Mouse (Mus musculus): Measurements from ENCODE around the gene Brd1.
"Not testable (repeated sequence)": the region's sequence is repeated elsewhere in the genome, so short reads cannot be mapped to it uniquely, and the experiment has no call there.

Brd1 gene

GRCm38 (mm10) chr15:88733834-88734571, at the start of gene Brd1:
Brd1 (minus strand) TSS chr15:88734233.
- peak; percentile 39 for DNase-seq (ENCODE audit: low read depth, low spot score)

- not testable (repeated sequence) for DNase-seq (ENCODE audit: low read depth, low spot score)
Observed at GRCm38 (mm10) chr15:88774630-88775029, 40.6 kb upstream of the Brd1 start.

- DNase-seq (ENCODE audit: low read depth, low spot score) = no peak
Observed at GRCm38 (mm10) chr15:88768537-88768936, 34.5 kb upstream of the Brd1 start.

- DNase-seq (ENCODE audit: low read depth, low spot score) = not testable (repeated sequence)
Observed at GRCm38 (mm10) chr15:88766139-88766538, 32.1 kb upstream of the Brd1 start.

- no peak for DNase-seq (ENCODE audit: low read depth, low spot score)
Observed at GRCm38 (mm10) chr15:88761551-88761950, 27.5 kb upstream of the Brd1 start.

GRCm38 (mm10) chr15:88758061-88758460, 24.0 kb upstream of the Brd1 start:
- no peak for DNase-seq (ENCODE audit: low read depth, low spot score)

- no peak for DNase-seq (ENCODE audit: low read depth, low spot score)
Observed at GRCm38 (mm10) chr15:88755761-88756160, 21.7 kb upstream of the Brd1 start.

- DNase-seq (ENCODE audit: low read depth, low spot score) = no peak
Observed at GRCm38 (mm10) chr15:88754896-88755295, 20.9 kb upstream of the Brd1 start.

- DNase-seq (ENCODE audit: low read depth, low spot score) = no peak
Observed at GRCm38 (mm10) chr15:88752403-88752733, 18.3 kb upstream of the Brd1 start.

- DNase-seq (ENCODE audit: low read depth, low spot score) = no peak
Observed at GRCm38 (mm10) chr15:88751564-88752402, 17.8 kb upstream of the Brd1 start, which contains the start of gene Zbed4. Zbed4 (plus strand) TSS chr15:88751660.

- DNase-seq (ENCODE audit: low read depth, low spot score) = peak; percentile 100
Observed at GRCm38 (mm10) chr15:88750677-88751563, 16.9 kb upstream of the Brd1 start.

- no peak for DNase-seq (ENCODE audit: low read depth, low spot score)
Observed at GRCm38 (mm10) chr15:88750032-88750431, 16.0 kb upstream of the Brd1 start.

GRCm38 (mm10) chr15:88749617-88750016, 15.6 kb upstream of the Brd1 start:
- DNase-seq (ENCODE audit: low read depth, low spot score) = not testable (repeated sequence)

GRCm38 (mm10) chr15:88745926-88746325, 11.9 kb upstream of the Brd1 start:
- DNase-seq (ENCODE audit: low read depth, low spot score) = no peak

- no peak for DNase-seq (ENCODE audit: low read depth, low spot score)
Observed at GRCm38 (mm10) chr15:88745347-88745746, 11.3 kb upstream of the Brd1 start.

- not testable (repeated sequence) for DNase-seq (ENCODE audit: low read depth, low spot score)
Observed at GRCm38 (mm10) chr15:88743371-88743770, 9.3 kb upstream of the Brd1 start.

GRCm38 (mm10) chr15:88741366-88741765, 7.3 kb upstream of the Brd1 start:
- no peak for DNase-seq (ENCODE audit: low read depth, low spot score)

GRCm38 (mm10) chr15:88738466-88738865, 4.4 kb upstream of the Brd1 start:
- DNase-seq (ENCODE audit: low read depth, low spot score) = no peak

GRCm38 (mm10) chr15:88736166-88736565, 2.1 kb upstream of the Brd1 start:
- no peak for DNase-seq (ENCODE audit: low read depth, low spot score)

GRCm38 (mm10) chr15:88733041-88733751, 837 bp downstream of the Brd1 start:
- peak; percentile 38 for DNase-seq (ENCODE audit: low read depth, low spot score)

- DNase-seq (ENCODE audit: low read depth, low spot score) = no peak
Observed at GRCm38 (mm10) chr15:88732405-88733020, 1.5 kb downstream of the Brd1 start.

Data from skeletal muscle tissue, adult 2 months (tissue).